Mouse (Mus musculus) neutrophil, adult 59 days (primary cell): ENCODE data around the gene Scpep1. TPM values are rescaled to one million over a fixed set of nuclear protein-coding genes. Genes with fewer than 3 reads are reported as not detected.

Source experiments
- total RNA-seq, 2 experiments: library from RNA; stranded (reverse); gene quantifications; 1 replicate in 1 of 2; 2 replicates in 1 of 2; pipeline ENCODE4 v1.2.4; 2023

Gene Scpep1
- 10 to 100 TPM; 35.2 to 50.1 TPM for total RNA-seq

GRCm38 (mm10) chr11:88955217-88955969 is at the start of gene Scpep1:
Gene Scpep1 (minus strand): TSS chr11:88955465.

GRCm38 (mm10) chr11:88998974-88999722 is 43.9 kb upstream of the Scpep1 start, which contains the start of gene Trim25:
Gene Trim25 (plus strand): TSS chr11:88999376.

GRCm38 (mm10) chr11:88970202-88970732 is 15.0 kb upstream of the Scpep1 start, which contains the start of gene Coil:
Gene Coil (plus strand): TSS chr11:88970252.

GRCm38 (mm10) chr11:88966881-88967361 is 11.7 kb upstream of the Scpep1 start, which contains the start of gene Elobl:
Gene Elobl (minus strand): TSS chr11:88966931.

Other genes with a start within 250 kb of the Scpep1 start
- gene Msi2, start 237.0 kb downstream of the Scpep1 start, total RNA-seq = 10 to 100 TPM; 13.1 to 16.3 TPM
- 1 to 10 TPM; 2.9 to 3.7 TPM for gene Akap1, start 90.9 kb downstream of the Scpep1 start, total RNA-seq
- gene Elobl, start 11.5 kb upstream of the Scpep1 start, total RNA-seq = not detected
- 1 to 10 TPM; 3.8 to 5.9 TPM for gene Coil, start 14.8 kb upstream of the Scpep1 start, total RNA-seq
- gene Trim25, start 43.9 kb upstream of the Scpep1 start, total RNA-seq = 10 to 100 TPM; 65.3 to 71.4 TPM
- 1 to 10 TPM; 1.3 to 1.5 TPM for gene Dgke, start 111.4 kb upstream of the Scpep1 start, total RNA-seq
- not detected for gene Gm525, start 118.4 kb upstream of the Scpep1 start, total RNA-seq